Mouse (Mus musculus) activated CD4-positive, CD25-positive, alpha-beta regulatory T cell, adult 4 months (primary cell): ENCODE data around the gene Flywch1. TPM values are rescaled to one million over a fixed set of nuclear protein-coding genes. Genes with fewer than 3 reads are reported as not detected.
"Not testable (repeated sequence)": the region's sequence is repeated elsewhere in the genome, so short reads cannot be mapped to it uniquely, and the experiment has no call there.

Experiments
- ATAC-seq: one replicate; pipeline ENCODE4 v1.8.0; 2017
- polyA plus RNA-seq, 2 experiments: library from polyadenylated mRNA; unstranded; fragments of 100-300 nt; shearing (Covaris generic); gene quantifications; one replicate each; pipeline ENCODE4 v1.2.1; 2017

Flywch1 gene
- polyA plus RNA-seq, 2 experiments from 2014 or later: 13.2 to 13.3 TPM

DNA sequence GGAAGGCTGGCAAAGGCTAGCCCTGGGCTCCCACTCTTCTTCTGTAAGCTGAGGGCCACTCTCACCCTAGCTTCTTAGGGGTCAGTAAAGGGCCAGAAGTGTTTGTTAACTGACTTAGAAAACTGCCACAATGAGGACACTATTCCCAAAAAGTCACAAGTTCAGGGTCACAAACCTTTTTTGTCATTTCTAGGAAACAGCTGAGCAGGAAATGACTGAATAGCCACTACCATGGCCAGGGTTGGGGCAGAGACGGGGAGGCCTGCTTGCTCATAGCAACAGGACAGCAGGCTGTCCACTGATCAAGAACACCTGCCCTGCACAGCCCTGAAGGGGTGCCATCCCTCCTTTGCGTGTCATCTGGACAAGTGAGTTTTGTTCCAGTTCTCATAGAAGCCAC is 5.7 kb upstream of the Flywch1 start:
- no peak for ATAC-seq

DNA sequence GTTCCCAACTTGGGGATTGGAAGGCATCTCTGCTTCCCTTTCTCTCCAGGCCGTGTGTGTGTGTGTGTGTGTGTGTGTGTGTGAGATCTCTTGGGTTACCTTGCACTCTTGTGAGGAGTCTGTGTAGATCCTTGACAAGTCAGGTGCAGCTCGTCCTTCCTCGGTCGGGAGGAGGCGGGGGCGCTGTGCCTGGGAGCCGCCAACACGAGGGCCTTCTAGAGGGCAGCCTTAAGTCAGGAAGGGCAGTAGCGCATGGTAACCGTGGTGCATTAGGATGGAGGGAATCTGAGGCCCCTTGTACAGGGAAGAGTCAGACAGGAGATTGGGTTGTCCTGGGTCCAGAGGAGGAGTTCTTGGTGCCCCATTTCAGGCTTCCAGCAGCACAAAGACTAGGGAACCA is 4.8 kb upstream of the Flywch1 start:
- ATAC-seq: no peak

DNA sequence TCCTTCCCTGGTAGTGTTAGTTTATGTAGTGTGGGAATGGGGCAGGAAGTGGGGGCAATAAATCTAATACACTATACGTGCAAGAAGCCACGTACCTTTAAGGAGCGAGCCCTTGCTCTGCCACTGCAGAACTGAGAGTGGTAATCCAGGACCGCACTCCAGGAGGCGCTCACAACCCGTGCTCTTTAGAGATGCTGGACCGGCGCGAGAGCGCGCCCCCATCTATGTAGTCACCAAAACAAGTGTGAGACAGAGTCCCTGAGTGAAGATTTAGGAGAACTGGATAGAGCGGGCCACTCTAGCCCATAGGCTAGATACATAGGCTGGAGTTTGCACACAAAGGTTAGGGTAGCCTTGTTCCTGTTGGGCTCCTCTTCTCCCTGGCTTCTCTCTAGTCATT is 2.7 kb upstream of the Flywch1 start:
- ATAC-seq: peak; percentile 48

DNA sequence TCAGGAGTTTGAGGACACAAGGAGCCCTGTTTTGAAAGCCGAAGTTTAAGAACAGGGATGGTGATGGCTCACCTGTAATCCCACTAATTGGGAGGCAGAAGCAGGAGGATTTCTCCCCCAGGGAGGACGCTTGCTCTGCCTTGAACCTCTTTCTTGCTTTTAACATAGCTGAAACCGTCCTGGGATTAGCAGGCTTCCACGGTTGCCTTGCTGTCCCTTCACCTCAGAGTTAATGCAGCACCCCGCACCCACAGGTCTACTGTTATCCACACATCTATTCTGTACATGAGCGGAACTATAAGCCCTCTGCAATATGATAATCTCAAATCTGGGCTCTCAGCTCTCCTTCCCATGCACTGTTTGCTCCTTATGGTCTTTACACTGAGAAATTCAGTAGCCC is 2.3 kb upstream of the Flywch1 start:
- ATAC-seq: no peak

DNA sequence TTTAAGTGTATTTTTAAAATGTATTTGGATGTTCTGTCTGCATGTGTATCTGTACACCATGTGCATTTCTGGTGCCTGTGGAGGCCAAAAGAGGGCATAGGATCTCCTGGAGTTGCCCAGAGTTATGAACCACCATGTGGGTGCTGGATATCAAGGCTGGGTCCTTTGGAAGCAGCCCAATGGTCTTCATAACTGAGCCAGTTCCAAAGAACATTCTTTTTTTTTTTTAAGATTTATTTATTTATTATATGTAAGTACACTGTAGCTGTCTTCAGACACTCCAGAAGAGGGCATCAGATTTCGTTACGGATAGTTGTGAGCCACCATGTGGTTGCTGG is 786 bp upstream of the Flywch1 start:
- ATAC-seq: not testable (repeated sequence)

DNA sequence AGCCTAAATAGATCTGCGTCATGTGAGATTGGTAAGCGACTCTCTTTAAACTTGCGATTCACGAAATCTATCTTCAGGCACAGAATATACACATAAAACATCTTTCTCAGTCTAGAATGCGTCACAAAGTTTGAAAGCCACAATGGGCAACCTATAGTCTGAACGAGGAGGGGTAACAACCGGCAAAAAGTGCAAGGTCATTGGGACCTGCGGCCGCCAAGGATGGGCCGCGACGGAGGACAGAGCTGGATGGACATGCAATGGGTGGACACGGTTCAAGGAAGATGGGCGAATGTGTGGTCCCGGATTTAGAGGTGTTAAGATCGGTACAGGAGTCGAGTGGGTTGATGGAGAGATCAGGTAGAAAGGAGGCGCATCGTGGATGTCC is 512 bp downstream of the Flywch1 start:
- peak; percentile 3 for ATAC-seq

DNA sequence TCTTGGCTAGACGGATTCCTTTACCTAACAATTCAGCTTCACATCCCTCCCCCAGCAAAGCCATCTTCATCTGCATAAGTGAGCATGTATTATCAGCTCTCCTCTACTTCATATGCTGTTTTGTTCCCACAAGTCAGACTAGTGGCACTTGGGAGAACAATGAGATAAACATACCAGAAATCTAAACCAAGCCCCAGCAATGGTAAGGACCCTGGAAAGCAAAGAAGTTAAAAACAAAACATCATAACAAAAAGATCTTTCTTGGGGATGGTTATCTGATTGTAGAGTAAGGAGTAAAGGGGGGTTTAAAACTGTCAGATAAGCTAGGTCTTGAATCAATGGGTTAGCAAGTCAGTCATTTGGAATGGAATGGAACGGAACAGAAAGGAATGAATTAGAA is 909 bp downstream of the Flywch1 start:
- ATAC-seq: no peak

DNA sequence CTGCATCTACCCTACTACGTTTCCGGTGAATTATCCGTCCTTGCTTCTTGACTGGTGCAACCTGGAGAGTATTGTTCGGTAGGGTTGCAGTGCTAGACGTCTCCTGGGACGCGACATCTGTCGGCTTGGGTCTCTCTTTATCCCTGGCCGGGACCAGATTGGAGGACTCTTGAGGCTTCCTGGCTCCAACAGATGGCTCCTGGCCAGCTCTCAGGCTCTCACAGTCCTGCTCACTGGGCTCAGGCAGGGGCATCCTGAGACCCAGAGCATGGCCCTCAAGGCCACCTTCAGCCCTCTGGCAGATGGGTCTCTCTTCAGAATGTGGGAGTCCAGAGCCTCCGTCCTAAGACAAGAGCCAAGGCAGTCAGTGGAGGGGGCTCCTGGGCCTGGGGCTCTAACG is 8.4 kb downstream of the Flywch1 start:
- no peak for ATAC-seq

DNA sequence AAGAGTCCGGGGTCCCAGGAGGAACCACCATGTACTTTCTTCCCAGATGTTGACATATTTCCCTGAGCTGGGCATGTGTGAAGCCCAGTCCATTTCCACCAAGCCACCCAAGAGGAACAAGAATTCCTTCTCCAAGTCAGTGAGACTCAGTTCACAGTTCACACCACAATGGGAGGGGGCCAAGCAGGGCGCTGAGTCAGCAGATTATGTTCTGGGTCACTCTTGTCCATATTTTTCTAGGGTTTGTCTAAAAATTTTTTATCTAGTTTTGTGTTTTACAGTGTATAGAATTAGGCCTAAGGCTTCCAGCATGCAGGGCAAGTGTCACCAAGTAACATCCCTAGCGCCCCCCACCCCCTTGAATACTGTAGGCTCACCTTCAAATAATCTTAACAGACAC is 10.2 kb downstream of the Flywch1 start:
- no peak for ATAC-seq

DNA sequence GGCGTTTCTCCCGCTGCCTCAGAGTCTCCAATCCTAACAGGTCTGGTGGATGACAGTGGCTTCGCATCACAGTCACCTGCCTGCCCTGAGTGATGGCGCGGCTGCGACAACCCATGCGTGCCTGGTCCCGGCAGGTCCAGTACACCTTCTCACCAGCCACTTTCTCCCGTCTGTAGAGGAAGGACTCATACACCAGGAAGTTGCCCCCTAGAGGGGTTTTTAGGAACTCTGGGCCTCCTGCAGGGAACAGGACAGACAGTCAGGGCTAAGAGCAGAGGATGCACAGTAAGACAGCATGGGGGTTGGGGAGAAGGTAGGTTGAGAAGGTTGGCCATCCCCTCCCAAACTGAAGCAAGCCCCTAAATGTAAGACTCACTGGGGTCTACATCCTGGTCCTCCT is 11.2 kb downstream of the Flywch1 start:
- no peak for ATAC-seq

DNA sequence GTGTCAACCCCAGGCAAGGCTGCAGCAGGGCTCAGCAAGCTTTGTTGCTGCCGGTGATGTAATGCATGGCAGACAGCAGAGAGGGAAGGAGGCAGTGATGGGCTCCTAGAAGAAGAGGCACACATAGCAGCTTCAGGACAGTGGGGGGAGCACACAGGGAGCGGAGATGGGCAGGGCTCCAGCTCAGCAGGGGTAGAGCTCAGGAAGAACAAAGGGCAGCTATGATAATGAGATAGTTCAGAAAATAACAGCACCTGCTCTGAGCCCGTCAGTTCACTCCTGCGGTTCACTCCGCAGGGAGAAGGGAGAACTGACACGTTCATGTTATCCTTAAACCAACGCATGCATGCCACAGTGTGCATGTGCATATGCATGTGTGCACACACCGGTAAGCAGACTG is 12.6 kb downstream of the Flywch1 start:
- no peak for ATAC-seq

DNA sequence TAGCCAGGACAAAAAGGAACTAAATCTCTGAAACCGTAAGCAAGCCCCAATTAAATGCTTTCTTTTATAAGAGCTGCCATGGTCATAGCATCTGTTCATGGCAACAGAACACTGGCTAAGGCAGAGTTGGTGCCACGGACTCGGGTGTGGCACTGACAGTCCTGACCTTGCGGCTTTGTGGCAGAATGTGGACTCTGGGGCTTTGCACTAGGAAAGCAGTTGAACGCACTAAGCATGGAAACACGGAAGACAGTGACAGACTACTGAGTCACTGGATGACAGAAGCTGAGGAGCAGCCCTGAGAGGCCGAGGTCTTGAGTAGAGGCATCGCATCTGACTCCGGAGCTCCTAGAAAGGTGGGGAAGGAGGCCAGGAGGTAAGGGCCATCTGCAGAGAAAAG is 13.8 kb downstream of the Flywch1 start:
- no peak for ATAC-seq

DNA sequence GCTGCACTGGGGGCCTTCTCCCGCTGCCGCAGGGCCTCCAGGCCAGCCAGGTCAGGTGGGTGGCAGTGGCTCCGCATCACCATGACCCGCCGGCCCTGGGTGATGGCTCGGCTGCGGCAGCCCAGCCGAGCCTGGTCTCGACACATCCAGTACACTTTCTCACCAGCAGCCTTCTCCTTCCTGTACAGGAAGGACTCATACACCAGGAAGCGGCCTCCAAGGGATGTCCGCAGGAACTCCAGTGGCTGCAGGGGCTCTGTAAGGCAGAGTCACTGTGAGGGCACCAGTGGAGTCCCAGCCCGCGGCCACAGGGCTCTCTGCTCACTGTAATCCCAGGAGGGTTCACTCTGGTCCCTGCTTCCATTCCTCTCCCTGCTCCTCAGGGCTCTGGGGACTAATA is 15.7 kb downstream of the Flywch1 start:
- no peak for ATAC-seq

DNA sequence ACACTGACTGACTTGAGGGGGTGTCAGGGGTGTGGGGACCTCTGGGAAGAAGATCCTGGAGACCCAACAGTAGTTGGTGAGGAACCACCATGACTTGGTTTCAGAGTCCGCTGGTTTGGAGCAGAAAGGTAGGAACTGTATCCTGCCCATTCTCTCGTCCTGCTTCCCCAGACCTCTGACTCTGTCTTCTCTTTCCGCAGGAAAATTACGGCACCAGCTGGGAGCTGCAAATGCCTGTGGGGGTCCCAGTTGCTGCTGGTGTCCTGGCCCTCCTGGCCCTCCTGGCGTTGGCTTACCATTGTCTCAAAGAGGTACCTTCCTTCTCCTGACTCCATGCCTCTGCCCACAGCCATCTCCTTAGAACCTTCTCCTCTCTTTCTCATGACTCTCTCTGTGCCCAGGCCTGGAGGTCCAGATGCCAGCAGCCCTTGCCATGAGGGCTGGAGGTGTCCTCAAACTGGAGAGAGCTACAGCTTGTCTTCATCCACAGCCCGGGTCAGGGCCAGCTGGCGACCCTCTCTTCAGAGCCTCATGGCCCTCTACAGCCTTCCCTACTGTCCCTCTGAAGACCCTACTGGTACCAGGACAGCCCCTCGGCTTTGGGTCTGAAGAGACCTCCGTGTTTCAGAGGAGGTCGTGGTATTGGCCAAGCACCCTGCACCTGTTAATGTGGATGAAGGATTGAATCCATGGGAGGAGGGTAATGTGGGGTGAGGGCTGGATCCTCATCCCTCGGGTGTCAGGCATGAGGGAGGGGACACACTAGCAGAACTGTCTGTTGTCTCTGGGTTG is 21.8 kb downstream of the Flywch1 start:
- ATAC-seq: no peak

DNA sequence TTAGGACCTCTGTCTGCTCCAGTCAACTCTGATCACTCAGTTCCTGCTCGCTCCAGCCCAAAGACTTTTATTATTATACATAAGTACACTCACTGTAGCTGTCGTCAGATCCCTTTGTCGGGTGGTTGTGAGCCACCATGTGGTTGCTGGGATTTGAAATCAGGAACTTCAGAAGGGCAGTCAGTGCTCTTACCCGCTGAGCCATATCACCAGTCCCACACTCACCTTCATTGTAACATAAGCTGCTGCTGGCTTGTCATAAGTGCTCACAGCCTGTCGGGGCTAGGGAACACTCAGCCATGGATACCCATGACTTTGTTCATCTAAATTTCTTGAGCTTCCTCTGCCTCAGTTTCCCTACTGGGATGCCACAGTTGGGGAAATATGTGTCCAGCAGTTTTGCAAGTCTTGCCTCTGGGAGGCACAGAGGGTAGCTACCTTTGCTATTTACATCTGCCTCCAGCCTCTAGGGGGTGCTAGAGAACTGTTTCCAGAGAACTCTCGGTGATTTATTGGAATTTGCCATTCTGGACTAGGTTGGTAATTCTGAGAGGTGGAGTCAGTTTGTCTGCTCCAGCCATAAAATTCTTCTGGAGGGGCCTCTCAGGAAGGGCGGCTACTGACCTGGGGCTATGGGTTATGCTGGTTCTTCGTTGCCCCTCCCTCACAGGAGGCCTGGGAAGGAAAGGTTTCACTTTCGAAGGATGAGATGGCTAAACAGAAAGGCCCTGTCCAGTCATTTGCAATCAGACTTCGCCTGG is 22.6 kb downstream of the Flywch1 start:
- ATAC-seq: peak; percentile 60

DNA sequence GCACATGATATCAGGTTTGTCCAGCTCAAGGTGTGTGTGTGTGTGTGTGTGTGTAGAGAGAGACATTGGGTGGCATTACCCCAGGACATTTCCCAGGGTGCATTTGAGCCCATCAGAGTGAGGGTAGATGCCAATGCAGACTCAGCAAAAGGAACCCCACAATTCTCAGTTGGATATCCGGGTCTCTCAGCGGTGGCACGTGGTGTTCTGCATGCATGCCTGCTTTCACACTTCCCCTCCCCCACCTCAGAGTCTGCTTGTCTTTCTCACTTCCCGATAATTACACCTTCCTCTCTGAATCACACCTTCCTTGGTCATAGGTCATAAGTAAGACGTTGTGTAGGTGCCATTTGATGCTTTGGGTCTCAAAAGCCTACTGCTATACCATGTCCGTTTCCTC is 23.4 kb downstream of the Flywch1 start:
- ATAC-seq: peak; percentile 12

DNA sequence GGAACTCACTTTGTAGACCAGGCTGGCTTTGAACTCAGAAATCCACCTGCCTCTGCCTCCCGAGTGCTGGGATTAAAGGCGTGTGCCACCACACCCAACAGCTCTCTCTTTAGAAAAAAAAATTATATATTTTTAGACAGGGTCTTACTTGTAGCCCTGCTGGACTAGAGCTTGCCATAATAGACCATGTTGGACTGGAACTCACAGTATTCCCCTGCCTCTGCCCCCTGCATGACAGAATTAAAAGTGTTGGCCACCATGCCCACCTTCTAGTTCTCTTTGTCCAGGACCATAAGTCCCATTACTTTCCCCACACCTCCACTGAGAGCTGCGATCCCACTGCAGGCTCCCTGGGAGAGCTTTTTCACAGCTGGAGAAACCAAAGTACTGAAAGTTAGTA is 23.9 kb downstream of the Flywch1 start:
- ATAC-seq: no peak

DNA sequence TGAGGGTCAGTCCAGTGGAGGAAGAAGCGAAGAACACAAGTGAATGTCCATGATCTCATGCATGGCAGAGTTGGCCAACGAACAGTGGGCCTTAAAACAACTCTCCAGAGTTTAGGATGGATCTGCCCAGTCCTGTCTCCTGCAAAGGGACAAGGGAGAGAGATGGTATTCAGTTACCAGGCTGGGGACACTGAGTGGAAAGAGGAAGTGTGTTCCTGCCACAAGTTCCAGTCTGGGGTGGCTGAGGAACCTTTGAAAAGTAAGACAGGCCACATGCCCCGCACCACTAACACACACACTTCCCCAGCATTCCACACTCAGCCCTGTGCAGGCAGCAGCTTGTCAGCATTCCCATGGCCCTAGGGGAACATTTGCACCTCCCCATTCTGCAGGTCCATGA is 24.6 kb downstream of the Flywch1 start:
- no peak for ATAC-seq

DNA sequence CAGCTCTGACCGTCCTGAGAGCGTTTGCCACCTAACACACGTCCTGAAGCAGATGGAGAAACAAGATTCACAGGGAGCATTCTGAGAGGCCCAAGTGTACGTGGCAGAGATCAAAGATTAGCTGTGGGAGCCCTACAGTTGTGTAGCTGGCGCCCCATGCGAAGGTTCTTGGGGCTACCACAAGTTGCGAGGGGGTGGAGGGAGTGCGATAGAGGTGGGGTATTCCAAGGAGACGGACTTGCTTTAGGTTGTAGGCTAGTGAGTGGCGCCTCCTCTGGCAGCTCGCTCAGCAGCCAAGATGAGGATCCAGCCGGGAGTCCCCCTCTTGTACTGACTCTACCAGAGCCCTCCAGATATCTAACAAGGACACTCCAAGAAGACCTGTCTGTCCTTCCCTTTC is 25.1 kb downstream of the Flywch1 start:
- no peak for ATAC-seq

DNA sequence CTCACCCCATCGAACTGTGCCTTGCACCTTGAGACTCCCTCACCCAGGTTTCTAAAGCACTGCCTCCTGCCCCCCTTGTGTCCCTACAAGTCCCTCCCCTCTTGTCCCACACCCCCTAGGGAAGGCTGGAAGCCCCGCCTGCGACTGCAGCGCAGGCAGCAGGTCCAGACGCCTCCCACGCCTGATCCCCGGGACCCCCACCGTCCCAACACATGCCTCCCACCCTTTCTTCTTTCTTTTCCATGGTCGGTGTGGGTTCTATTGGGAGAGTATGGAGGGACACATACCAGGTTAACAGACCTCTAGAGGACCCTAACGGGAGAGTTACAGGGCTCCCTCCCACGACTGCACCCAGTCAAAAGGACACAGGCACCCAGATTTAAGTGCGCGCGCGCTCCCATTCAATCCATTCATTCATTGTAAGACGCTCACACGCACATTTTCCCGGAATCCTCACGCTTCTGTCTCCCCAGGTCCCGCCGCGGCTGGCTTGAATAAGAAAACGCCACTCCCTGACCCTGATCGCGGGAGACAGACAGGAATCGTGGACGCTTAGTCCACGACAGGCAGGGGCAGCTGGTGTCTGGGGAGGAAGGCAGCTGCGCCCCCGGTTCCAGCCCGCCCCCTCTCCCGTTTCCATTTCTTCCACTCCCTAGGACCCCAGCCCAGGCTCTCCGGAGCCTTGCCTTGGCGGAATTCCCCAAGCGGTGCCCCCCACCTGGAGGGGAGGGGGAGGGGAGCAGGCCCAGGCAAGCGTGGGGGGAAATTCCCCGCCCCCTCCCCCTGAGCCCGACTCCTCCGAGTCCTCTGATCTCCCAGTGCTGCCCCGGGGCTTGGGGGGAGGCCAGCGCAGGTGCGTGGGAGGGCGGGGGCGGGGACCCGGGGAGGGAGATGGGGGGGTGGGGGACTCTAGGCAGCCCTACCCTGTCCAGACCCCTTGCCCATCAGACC is 25.8 kb downstream of the Flywch1 start, which contains the start of gene Kremen2:
Gene Kremen2, minus strand, starts transcription at position 533 of the 951 bp plus-strand sequence.
- ATAC-seq: no peak

DNA sequence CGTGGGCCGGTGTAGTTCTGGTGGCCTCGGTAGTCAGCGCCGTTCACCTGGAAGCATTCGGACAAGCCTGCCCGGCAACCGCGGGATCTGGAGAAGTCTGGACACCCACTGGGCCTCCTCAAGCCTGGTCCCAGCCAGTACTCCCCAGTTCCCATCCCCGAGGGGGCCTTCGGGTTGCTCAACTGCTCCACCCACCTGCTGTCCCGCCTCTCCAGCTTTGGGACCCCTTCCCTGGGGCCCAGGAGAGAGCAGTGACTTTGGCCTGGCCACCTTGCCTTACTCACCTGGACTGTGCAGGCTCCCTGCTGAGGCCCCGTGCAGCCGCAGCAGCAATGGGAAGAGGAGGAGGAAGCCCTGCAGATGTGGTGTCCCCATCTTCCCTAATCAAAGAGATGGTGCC is 26.8 kb downstream of the Flywch1 start:
- ATAC-seq: no peak

DNA sequence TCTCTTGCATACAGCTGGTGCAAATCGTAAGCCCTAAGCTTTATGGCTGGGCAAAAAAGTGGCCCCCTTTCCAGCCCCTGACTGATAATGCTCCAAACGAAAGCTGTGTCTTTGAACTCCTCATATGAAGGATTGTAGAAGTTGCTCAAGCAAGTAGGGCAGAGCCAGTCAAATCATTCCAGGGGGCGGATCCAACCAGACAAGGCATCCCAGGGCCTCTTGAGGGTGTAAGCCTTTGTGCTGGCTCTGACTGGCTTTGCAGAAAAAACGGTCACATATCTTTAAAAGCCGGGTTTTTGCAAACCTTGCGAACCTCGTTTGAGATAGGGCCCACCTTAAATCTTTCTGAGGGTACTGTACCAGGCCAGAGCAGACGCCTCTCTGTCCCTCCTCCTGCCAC is 27.3 kb downstream of the Flywch1 start:
- ATAC-seq: no peak

DNA sequence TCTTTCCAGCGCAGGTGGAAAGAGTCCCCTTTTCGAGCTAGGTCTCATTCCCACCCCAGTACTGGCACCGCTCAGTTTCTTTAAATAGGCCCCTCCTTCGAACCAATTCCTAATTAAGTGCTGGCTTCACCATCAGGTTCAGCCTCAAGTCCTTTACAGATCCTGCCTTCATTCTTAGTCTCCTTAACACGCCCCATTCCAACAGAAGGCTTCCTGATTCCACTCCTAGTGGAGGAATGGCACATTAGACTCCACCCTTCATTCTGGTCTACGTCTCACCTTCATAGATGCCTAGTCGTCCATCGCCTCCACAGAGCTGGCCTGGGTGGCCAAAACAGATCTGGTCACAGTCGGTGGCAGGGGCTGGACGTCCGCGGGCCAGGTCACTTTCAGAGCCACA is 28.5 kb downstream of the Flywch1 start:
- no peak for ATAC-seq
